8 mouse cellular contexts compared by ENCODE assay signal in genomic region chr10:81291511-81292104, GRCm38 (mm10). TPM values are rescaled to one million over a fixed set of nuclear protein-coding genes. Genes with fewer than 3 reads are reported as not detected.
DNase-seq lines count a peak whose midpoint lies in the region; ATAC-seq and TF ChIP-seq lines count a peak whose summit lies in the region.

Gene Tjp3, minus strand, starts transcription at chr10:81291581.

- peaks cover 42% of the 10 kb centered on the region for H3K4me1 ChIP-seq in kidney, embryonic 16.5 days (ENCODE audit: insufficient read depth, low read length)
- H3K4me1 ChIP-seq in embryonic facial prominence, embryonic 10.5 days: peaks cover 59% of the 10 kb centered on the region
- H3K4me1 ChIP-seq in intestine, embryonic 15.5 days (replicated peaks): peaks cover 48% of the 10 kb centered on the region
- H3K4me1 ChIP-seq in midbrain, postnatal 0 days (ENCODE audit: insufficient read depth, low read length): peaks cover 18% of the 10 kb centered on the region

- no peak for DNase-seq in kidney, postnatal 14 days
- no peak for DNase-seq in embryonic facial prominence, embryonic 10.5 days (ENCODE audit: low spot score)
- DNase-seq in midbrain, postnatal 0 days (ENCODE audit: low spot score): no peak
- no peak for DNase-seq in MN1 (ENCODE audit: low spot score)
- no peak for DNase-seq in testis, postnatal 14 days (ENCODE audit: low spot score)
- no peak for DNase-seq in kidney, postnatal 10 days

- no peak for TF ChIP-seq CTCF in midbrain, postnatal 0 days (IDR thresholded peaks at IDR 0.05)

- no peaks in the 10 kb centered on the region for H3K36me3 ChIP-seq in kidney, embryonic 16.5 days (ENCODE audit: insufficient read depth, low read length)
- peaks cover 22% of the 10 kb centered on the region for H3K36me3 ChIP-seq in embryonic facial prominence, embryonic 10.5 days (replicated peaks)
- no peaks in the 10 kb centered on the region; the same call in 1 of the 2 replicates for H3K36me3 ChIP-seq in intestine, embryonic 15.5 days
- no peaks in the 10 kb centered on the region for H3K36me3 ChIP-seq in midbrain, postnatal 0 days (ENCODE audit: insufficient read depth, low read length)

- no peak for ATAC-seq in kidney, embryonic 16.5 days (ENCODE audit: low FRiP score, low TSS enrichment)
- ATAC-seq in intestine, embryonic 15.5 days: no peak
- no peak for ATAC-seq in midbrain, postnatal 0 days (ENCODE audit: low FRiP score)

- 65% methylated on average over 9 of the region's 9 CpGs for WGBS in kidney, embryonic 16.5 days
- WGBS in embryonic facial prominence, embryonic 10.5 days: 75% methylated on average over 9 of the region's 9 CpGs
- WGBS in intestine, embryonic 15.5 days: 57% methylated on average over 9 of the region's 9 CpGs
- WGBS in midbrain, postnatal 0 days: 81% methylated on average over 9 of the region's 9 CpGs

- H3K27ac ChIP-seq in kidney, embryonic 16.5 days (ENCODE audit: low read length): peak within 1 kb of the TSS; percentile 71
- H3K27ac ChIP-seq in embryonic facial prominence, embryonic 10.5 days (replicated peaks): no peak within 1 kb of the TSS
- peak within 1 kb of the TSS; percentile 76 for H3K27ac ChIP-seq in intestine, embryonic 15.5 days
- H3K27ac ChIP-seq in midbrain, postnatal 0 days (ENCODE audit: low read depth, low read length): no peak within 1 kb of the TSS

- peak within 1 kb of the TSS; percentile 94 for H3K4me3 ChIP-seq in kidney, embryonic 16.5 days (ENCODE audit: low read length)
- peak within 1 kb of the TSS; percentile 75 for H3K4me3 ChIP-seq in embryonic facial prominence, embryonic 10.5 days
- peak within 1 kb of the TSS; percentile 37 for H3K4me3 ChIP-seq in intestine, embryonic 15.5 days (replicated peaks)
- H3K4me3 ChIP-seq in midbrain, postnatal 0 days (ENCODE audit: low read depth, low read length): peak within 1 kb of the TSS; percentile 70; the same call in 1 of the 2 replicates

- H3K9me3 ChIP-seq in kidney, embryonic 16.5 days (ENCODE audit: low read length): no peaks in the 10 kb centered on the region
- no peaks in the 10 kb centered on the region for H3K9me3 ChIP-seq in embryonic facial prominence, embryonic 10.5 days
- no peaks in the 10 kb centered on the region for H3K9me3 ChIP-seq in intestine, embryonic 15.5 days
- no peaks in the 10 kb centered on the region for H3K9me3 ChIP-seq in midbrain, postnatal 0 days (ENCODE audit: low read length)

- H3K27me3 ChIP-seq in kidney, embryonic 16.5 days (ENCODE audit: insufficient read depth, low read length): peaks cover 20% of the 10 kb centered on the region; the same call in 1 of the 2 replicates
- peaks cover 55% of the 10 kb centered on the region for H3K27me3 ChIP-seq in embryonic facial prominence, embryonic 10.5 days (replicated peaks; ENCODE audit: low read depth, poor library complexity, severe bottlenecking)
- H3K27me3 ChIP-seq in intestine, embryonic 15.5 days (replicated peaks): no peaks in the 10 kb centered on the region
- H3K27me3 ChIP-seq in midbrain, postnatal 0 days (ENCODE audit: insufficient read depth, low read length): no peaks in the 10 kb centered on the region

- H3K4me2 ChIP-seq in kidney, embryonic 16.5 days (replicated peaks; ENCODE audit: low read depth, low read length): peak within 1 kb of the TSS; percentile 93
- peak within 1 kb of the TSS; percentile 50 for H3K4me2 ChIP-seq in intestine, embryonic 15.5 days (replicated peaks)
- peak within 1 kb of the TSS; percentile 20; the same call in 1 of the 2 replicates for H3K4me2 ChIP-seq in midbrain, postnatal 0 days (ENCODE audit: low read depth, low read length, poor library complexity, severe bottlenecking)

- peak within 1 kb of the TSS; percentile 22 for H3K9ac ChIP-seq in kidney, embryonic 16.5 days (replicated peaks; ENCODE audit: low read length)
- peak within 1 kb of the TSS; percentile 39 for H3K9ac ChIP-seq in intestine, embryonic 15.5 days
- no peak within 1 kb of the TSS for H3K9ac ChIP-seq in midbrain, postnatal 0 days (replicated peaks; ENCODE audit: low read length, poor library complexity, severe bottlenecking)

RNA-seq across cellular contexts. Expression of gene Tjp3, which starts in this region (rescaled TPM):
- polyA plus RNA-seq in kidney, embryonic 16.5 days (2015; fragmentation: Nextera tagmentation; extraction: Ambion mirVana): 21.9 and 22.6 TPM in 2 replicates
- polyA plus RNA-seq in embryonic facial prominence, embryonic 10.5 days (2016; fragmentation: Nextera tagmentation; extraction: Ambion mirVana): 8.9 and 9.0 TPM in 2 replicates
- polyA plus RNA-seq in intestine, embryonic 15.5 days (2015; fragmentation: Nextera tagmentation; extraction: Ambion mirVana): 47.0 and 53.3 TPM in 2 replicates
- 6.5 and 9.2 TPM in 2 replicates for total RNA-seq in midbrain, postnatal 0 days (2014; rRNA removed)
- 5.1 and 6.3 TPM in 2 replicates for polyA plus RNA-seq in midbrain, postnatal 0 days (2015; fragmentation: Nextera tagmentation; extraction: Ambion mirVana)

Comparison
In these comparisons a context has a peak if more than half of its experiments do, and no peak if none do; other contexts are left out.
1. H3K27ac ChIP-seq: peak in kidney, embryonic 16.5 days (single experiment) and intestine, embryonic 15.5 days (single experiment); none in embryonic facial prominence, embryonic 10.5 days (single experiment) and midbrain, postnatal 0 days (single experiment).
2. H3K4me2 ChIP-seq: peak in every context shown above with its lines; median percentile 93 in kidney, embryonic 16.5 days; 50 in intestine, embryonic 15.5 days; 20 in midbrain, postnatal 0 days.
3. H3K4me3 ChIP-seq: peak in every context shown above with its lines; median percentile 94 in kidney, embryonic 16.5 days; 75 in embryonic facial prominence, embryonic 10.5 days; 70 in midbrain, postnatal 0 days; 37 in intestine, embryonic 15.5 days.